In genomic region chr2:114228672-114229071, GRCm38 (mm10) we compare ENCODE assay signal across 23 mouse cellular contexts.
"Had no signal": no experiment of that assay in that cellular context is flagged by ENCODE, and none has a peak within 500 bp of the region (broad histone marks: within the 10 kb centered on the region; RNA-seq: fewer than 3 reads in every experiment).

No protein-coding gene starts in this region.

- H3K4me2 ChIP-seq: limb, embryonic 13.5 days; liver, embryonic 12.5 days; liver, embryonic 15.5 days; lung, embryonic 15.5 days; midbrain, embryonic 13.5 days; neural tube, embryonic 12.5 days; neural tube, embryonic 15.5 days; stomach, embryonic 15.5 days had no signal

- ATAC-seq: liver, embryonic 12.5 days; midbrain, embryonic 13.5 days had no signal

- H3K9ac ChIP-seq: limb, embryonic 13.5 days; liver, embryonic 12.5 days; liver, embryonic 15.5 days; lung, embryonic 15.5 days; midbrain, embryonic 13.5 days; neural tube, embryonic 12.5 days; neural tube, embryonic 15.5 days; stomach, embryonic 15.5 days had no signal

- H3K4me1 ChIP-seq: limb, embryonic 10.5 days; liver, embryonic 12.5 days; liver, embryonic 15.5 days; lung, embryonic 15.5 days; megakaryocyte, embryonic 14.5 days; midbrain, embryonic 13.5 days; neural tube, embryonic 12.5 days; neural tube, embryonic 15.5 days; stomach, embryonic 15.5 days had no signal

- DNase-seq: kidney, adult 2 months; kidney, postnatal 25 days; layer of hippocampus, adult 9-11 months; liver; lung, adult 18-20 months; lung, postnatal 10 days; lung, postnatal 36 days; retina, postnatal 1 day; right cerebral cortex, postnatal 25 days; spleen, adult 18-20 months; thymus, postnatal 25 days had no signal

- H3K4me3 ChIP-seq: layer of hippocampus, adult 2 months; limb, embryonic 10.5 days; limb, embryonic 13.5 days; liver, embryonic 12.5 days; liver, embryonic 15.5 days; lung, embryonic 15.5 days; megakaryocyte, embryonic 14.5 days; midbrain, embryonic 13.5 days; neural tube, embryonic 12.5 days; neural tube, embryonic 15.5 days; stomach, embryonic 15.5 days had no signal

- H3K36me3 ChIP-seq: limb, embryonic 10.5 days; limb, embryonic 13.5 days; liver, embryonic 12.5 days; liver, embryonic 15.5 days; lung, embryonic 15.5 days; midbrain, embryonic 13.5 days; neural tube, embryonic 12.5 days; neural tube, embryonic 15.5 days; stomach, embryonic 15.5 days had no signal

- H3K27me3 ChIP-seq: liver, embryonic 12.5 days; liver, embryonic 15.5 days; lung, embryonic 15.5 days; megakaryocyte, embryonic 14.5 days; midbrain, embryonic 13.5 days; neural tube, embryonic 12.5 days; neural tube, embryonic 15.5 days; stomach, embryonic 15.5 days had no signal

- H3K27ac ChIP-seq: kidney, postnatal 0 days; layer of hippocampus, adult 2 months; limb, embryonic 10.5 days; limb, embryonic 13.5 days; liver, embryonic 12.5 days; liver, embryonic 15.5 days; lung, embryonic 15.5 days; midbrain, embryonic 13.5 days; neural tube, embryonic 12.5 days; neural tube, embryonic 15.5 days; stomach, embryonic 15.5 days had no signal

- H3K9me3 ChIP-seq: limb, embryonic 10.5 days; limb, embryonic 13.5 days; liver, embryonic 12.5 days; liver, embryonic 15.5 days; lung, embryonic 15.5 days; megakaryocyte, embryonic 14.5 days; midbrain, embryonic 13.5 days; neural tube, embryonic 12.5 days; neural tube, embryonic 15.5 days; stomach, embryonic 15.5 days had no signal
